Mouse (Mus musculus): ENCODE measurements around the gene Bcor.

Gene Bcor

DNA sequence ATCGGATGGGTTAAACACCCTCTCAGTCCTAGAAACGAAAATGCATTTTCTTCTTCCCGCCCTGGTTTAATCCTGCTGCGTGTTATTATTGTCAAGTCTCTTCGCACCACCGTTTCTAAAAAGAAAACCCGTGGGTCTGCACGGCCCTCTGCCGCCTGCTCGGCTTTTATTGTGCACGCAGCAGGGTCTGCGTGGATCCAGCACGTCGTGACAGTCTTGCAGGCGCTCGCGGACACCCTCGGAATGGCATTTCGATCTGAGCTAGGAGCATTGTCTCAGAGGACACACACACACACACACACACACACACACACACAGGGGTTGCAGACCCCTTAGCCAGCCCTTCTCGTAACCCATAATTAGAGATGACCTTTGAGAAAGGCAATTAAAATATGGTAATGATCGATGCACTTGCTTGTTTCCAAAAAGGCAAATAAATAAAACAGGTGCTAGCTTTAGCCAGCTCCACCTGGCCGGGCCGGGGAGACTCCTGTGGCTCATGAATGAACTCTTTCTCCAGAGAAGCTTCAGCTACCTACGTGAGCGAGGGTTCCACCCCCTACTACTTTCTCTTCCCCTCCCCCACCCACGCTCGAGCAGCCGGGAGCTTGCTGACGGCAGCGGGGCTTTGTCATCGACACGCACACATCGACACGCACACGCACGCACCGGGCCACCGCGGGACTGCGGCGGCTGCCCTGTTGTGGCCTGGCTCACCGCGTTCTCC is 8.7 kb downstream of the Bcor start:
- DNase-seq (ENCODE audit: inconsistent ontology term) = no peak

DNA sequence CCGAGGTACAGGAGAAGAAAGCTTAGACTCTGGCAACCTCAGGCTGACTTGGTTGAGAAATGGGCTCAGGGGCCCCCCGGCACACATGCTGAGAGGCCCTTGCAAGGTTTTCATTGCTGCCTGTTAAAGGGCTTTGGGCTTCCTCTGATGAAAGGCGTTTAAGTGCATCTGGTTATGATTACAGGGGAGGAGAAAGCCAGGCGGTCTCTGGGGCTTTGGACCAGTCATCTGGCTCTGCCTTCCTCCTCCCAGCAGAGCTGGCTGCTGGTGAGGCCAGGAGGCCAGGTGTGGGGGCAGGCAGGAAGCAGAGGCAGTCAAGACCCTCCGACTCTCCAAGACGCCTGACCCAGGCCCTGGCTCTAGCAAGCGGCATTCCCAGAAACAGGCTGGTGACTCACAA is 9.7 kb downstream of the Bcor start:
- DNase-seq (ENCODE audit: inconsistent ontology term) = no peak

DNA sequence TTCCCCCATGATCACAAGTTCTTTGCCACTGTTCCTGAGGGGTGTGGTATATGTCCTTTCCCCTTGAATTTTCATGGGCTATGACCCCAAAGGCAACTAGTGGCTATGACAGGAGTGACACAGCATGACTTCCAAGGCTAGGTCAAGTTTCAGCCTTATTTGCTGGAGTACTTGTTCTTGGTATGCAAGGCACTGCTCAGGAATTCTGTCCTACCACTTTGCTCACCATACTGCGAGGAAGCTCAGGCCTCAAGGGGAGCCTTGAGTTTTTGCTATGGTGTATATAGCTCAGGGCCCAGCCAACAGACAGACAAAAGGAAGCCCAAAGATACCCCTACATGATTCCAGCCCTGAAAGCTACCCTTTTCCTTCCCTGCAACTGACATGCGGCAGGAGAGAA is 13.9 kb downstream of the Bcor start:
- DNase-seq (ENCODE audit: inconsistent ontology term) = no peak

DNA sequence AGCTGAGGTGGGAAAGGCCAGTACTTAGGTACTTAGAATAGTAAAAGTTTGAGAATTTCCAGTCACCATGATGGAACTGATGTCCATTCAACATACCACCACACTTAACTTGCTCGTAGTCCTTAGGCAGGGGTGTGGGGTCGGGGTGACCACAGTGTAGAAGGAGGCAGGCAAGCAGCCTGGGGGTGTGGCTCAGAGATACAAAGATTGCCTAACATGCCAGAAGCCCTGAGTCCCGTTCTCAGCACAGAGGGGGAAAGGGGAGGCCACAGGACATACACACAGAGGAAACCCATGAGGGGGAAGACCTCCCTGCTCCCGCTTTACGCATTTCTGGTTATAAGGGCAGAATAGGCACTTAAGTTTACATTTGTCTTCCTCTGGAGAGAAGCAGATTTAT is 17.3 kb downstream of the Bcor start:
- no peak for DNase-seq (ENCODE audit: inconsistent ontology term)

DNA sequence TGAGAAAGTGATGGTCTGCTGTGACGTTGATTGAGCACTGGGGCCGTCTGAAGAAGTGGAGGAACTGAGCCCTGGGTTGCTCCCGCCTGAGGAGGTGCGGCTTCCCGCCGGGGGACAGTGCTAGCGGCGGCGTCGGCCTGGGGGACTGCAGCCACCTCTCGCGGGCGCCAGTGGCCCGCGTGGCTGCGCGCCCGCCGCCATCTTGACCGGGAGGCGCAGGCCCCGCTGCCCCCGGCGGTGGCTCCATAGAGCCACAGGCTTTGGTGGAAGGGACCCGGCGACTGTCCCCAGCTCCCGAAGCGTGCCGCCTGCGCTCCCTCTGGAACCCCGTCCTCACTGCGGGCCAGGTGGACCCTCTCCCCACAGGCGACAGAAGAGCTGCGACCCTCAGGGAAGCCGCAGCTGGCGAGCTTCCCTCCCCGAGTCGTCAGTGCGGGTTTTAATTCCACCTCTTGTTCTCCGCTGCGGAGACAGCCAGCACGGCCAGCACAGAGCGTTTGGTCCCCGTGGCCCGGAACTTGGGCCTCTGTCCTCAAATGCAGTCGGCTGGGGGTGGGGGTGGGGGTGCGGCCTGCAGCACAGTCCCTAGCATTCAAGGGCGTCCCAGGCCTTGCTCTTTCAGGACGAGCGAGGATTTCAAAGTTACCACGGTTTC is 19.9 kb downstream of the Bcor start:
- no peak for DNase-seq (ENCODE audit: inconsistent ontology term)

DNA sequence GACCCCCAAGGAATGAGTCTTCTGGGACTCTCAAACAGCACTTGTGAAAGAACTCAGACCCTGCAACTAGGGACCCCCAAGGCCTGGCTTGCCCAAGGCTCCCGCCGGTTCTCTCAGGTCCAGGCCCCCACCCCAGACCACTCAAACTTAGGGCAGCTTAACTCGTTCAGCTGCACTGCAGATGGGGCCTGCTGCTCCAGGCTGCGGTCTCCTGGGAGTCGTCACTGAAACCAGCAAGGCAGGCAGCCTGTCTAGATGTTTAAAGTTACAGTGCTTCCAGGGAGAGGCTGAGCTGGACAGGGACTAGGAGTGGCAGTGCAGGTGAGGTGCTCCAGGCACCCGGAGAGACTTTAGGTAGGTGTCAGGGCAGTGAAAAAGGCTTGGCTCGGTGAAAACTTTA is 21.9 kb downstream of the Bcor start:
- no peak for DNase-seq (ENCODE audit: inconsistent ontology term)

DNA sequence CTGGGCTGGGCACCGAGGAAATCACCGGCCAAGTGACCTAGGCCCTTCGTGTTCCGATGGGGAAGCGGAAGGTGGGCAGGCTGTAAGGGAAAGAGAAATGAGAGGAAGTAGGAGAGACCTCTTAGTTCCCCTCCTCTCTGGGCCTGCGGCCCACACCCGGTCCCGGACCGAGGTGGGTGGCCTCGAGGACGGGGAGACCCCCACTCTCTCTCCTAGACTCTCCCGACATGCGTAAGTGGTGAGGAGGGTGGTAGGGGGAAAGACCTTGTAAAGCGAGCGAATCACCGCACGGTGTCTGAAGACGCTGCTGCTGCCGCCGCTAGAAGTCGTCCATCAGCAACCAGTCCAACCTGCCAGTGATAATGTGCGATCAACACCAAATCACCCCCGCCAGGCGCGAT is 23.0 kb downstream of the Bcor start:
- DNase-seq (ENCODE audit: inconsistent ontology term) = no peak

DNA sequence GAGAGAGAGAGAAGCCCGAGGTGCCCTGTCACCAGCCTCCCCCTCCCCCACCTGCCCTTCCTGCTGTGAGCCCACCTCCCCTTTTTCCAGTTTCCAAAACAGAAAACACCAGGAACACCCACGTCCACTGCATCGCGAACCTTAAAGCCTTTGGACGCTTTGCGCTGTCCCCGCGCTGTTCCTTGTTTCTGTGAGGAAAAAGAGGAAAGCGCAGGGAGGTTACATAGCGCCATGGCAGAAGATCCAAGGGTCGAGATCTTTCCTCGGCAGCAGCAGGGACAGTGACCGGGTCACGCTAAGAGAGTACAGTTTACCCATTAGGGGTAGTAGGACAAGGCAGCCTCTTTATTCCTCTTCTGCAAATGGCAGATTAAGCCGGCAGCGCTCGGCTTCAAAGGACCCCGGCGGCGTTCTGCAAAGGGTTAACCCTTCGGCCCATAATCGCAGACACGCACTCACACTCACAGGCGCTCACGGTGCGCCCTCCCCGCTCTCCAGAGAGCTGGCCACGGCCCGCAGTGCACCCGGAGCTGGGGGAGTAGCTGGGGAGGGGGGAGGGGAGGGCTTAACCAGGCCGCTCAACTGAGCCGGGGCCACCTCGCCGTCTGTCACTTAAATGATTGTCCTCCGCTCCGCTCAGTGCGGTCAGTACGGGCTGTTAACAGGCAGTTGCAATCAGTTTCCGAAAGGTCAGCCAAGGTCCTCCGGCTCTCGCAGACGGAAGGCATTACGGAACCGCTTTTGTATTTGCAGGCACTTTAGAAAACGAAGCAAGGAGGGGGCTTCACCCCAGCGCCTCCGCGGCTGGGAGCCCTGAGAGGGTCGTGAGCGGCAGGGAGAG is 23.7 kb downstream of the Bcor start:
- DNase-seq (ENCODE audit: inconsistent ontology term) = no peak

DNA sequence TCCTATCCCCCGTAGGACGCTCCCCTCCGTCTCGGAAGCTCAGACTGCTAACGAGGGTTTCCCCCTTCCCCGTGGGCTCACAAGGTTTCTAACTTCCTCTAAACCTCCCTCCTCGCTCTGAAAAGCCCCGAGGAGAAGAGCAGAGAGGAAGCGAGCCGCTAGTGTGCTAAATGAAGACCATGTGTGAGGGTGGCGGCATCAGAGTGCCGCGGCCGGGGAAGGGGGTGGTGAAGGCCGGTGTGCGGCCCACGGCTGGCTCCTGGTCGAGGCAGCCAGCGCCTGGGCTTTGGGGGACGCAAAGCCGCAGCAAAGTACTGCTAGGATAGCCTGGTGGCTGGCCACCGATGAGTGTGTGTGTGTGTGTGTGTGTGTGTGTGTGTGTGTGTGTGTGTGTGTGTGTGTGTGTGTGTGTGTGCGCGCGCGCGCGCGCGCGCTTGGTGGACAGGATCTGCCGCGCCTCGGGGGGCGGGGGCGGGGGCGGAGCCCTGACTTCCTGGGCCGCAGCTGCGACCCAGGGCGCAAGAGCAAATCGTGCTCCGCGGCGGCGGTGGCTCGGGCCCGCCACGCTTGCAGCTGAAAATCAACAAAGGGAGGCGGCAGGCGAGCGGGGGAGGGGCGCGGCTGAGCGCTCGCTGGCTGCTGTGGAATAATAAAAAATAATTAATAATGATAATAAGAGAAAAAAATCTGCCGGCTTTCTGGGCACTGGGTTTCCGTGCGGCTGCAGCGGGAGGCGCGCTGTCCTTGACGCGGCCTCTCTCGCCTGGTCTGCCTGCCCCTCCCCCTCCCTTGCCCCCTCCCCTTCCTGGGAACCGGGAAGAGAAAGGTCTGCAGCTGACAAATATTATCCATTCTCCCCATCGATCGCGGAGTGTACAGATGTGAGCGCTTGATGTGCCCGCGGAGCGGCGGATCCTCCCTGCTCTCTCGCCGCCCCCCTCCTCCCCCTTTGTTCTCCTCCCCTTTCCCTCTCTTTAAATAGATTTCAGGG is 24.7 kb downstream of the Bcor start:
- DNase-seq (ENCODE audit: inconsistent ontology term) = peak; percentile 78

DNA sequence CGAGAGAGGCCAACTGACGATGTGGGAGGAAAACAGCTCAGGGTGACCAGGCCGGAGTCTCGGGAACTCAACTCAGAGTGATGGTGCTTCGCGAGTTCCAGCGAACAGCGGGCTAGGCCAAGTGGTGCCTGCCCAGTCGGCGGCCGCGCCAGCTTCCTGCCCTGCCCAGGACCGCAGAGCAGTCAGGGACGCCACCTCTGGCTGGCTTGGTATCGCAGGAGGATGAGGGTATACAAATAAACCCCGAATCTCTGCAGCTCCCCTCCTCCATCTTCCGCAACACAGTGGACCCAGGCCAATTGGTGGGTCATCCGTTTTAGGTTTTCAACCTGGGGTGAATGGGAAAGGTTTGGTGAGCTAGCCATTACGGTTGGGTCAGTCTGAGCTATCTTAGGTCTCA is 25.6 kb downstream of the Bcor start:
- DNase-seq (ENCODE audit: inconsistent ontology term) = peak; percentile 63

DNA sequence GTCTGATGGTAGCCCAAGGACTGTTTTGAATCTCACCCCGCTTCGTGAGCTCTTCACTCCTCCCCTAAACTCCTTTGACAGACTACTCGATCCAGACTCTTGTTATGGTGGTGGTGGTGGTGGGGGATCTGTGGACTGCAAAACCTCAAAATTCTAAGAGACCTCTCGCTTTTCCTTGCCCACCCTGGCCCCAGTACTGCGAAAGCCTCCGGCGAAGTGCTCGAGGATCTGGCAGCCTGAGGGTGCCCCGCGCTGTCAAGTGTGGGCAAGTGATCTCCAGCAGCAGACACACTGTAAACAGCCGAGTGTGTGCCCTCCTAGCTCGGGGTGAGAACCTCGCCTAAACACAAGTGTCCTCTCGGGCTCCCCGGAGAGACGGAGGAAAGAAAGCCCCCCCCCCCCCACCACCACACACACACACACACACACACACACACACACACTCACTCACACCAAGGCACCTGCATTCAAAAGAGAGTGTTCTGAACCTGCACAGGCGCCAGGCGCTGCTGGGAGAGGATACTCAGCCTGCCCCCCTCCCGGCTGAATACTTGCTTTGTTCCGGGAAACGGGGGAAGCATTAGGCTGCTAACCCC is 26.2 kb downstream of the Bcor start:
- DNase-seq (ENCODE audit: inconsistent ontology term) = no peak

DNA sequence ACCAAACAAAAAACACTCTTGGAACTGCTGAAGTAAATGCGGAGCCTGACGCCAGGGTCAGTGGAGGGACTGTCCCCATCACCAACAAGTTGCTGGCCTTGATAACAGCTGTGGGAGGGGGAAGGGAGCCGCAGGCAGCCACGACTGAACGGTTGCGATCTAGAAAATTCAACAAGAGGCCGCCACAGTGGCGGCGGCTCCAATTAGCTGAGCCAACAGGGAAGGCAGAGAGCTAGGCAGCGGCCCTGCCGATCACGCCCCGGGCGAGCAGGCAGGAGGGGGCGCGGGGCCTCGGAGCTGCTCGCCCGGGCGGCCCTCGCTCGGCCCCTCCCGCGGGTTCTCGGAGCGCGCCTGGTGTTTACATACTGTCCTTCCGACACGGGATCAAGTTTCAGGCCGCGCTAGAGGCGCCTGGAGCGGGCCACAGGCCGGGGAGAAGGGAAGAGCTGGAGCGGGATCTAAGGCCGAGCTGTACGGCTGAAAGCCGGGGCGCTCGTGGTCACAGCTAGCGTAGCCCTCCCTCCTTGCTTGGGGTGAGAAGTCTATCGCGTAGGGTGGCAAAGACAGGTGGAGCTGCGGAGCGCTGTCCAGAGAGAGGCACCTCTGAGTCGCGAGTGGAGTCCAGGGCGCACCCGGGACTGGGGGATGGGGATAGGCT is 26.8 kb downstream of the Bcor start:
- DNase-seq (ENCODE audit: inconsistent ontology term) = peak; percentile 70

DNA sequence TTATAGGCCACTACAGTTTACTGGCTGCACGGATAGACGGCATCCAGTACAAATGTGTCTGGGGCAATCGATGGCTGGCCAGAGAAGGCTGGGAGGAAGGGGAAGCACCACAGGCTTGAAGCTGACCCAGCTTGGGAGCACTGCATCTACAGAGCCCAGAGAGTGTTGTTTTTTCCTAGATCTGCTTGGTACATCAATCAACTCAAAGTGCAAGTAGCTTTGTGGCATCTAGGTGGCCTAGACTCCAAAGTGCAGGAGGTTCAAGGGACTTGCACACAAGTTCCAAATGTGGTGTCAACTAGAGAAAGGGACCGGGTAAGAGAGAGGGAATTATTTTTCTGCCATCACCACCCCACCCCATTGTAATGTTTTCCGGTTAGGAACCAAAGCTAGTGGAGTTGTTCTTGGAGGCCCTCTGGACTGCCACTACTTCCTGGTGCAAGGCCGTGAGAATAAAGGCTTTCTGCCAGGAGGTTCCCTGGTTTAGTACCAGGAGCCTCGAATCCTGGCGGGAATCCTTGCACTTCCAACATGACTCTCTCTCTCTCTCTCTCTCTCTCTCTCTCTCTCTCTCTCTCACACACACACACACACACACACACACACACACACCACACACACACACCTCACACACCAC is 27.5 kb downstream of the Bcor start:
- no peak for DNase-seq (ENCODE audit: inconsistent ontology term)

DNA sequence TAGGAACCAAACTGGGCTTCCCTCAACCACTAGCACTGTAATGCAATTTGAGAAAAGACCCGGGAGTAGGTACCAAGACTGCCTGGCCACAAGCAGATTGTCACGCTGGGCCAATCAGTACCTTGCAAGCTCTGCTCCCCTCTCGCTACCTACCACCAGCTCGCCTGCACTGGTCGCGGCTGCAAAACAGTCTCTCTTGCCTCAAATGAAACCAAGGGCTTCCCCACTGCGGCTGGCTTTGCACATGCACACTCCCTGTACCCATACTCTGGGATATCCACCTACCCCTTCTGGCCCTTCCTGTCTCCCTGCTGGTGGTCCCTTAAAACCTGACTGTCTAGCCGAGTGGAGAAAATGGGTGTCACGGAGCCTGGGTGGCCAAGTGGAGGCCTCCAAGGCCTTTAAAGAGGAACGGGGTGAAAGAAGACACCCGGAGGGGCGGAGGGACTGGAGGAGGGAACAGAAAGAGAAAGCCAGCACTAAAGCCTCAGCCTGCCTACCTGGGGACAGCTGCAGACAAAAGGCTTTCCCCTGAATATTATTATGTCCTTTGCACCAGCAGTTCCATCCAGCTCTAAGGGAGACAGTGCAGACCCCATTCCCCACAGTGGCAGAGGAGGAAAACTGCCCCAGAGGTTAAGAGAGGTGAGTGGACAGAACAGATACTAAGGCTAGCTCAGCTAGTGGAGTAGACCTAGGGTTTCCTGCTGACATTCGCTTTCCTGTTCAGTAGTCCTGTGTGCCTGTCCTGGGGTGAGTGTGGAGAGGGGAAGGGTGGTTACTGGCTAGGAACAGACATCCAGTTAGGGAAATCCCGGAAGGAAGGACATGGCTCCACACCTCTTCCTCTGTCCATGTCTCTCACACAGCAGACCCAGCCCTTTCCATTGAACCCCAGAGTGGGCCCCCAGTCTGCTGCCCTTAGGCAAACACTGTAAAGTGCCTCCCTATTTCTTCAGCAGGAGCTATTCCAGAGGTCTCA is 30.0 kb downstream of the Bcor start:
- DNase-seq (ENCODE audit: inconsistent ontology term) = no peak

DNA sequence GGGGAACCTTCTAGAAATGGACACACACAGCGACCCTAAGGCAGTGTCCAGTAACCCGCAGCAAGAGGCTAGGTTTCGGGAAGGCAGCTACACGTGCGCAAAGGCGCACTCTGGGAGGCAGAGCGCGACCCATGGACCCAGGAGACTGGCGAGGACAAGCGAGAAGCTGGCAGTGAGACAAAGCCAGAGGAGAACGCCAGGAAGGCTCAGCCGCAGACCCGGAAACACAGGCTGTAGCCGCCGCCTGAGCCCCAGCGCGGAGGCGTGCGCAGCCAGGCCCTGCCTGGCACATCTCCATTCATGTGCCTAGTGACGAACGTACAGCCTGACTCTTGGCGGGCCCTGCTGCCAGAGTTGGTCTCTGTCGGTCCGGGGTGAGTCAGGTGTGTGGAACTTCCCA is 30.9 kb downstream of the Bcor start:
- DNase-seq (ENCODE audit: inconsistent ontology term) = peak; percentile 80

DNA sequence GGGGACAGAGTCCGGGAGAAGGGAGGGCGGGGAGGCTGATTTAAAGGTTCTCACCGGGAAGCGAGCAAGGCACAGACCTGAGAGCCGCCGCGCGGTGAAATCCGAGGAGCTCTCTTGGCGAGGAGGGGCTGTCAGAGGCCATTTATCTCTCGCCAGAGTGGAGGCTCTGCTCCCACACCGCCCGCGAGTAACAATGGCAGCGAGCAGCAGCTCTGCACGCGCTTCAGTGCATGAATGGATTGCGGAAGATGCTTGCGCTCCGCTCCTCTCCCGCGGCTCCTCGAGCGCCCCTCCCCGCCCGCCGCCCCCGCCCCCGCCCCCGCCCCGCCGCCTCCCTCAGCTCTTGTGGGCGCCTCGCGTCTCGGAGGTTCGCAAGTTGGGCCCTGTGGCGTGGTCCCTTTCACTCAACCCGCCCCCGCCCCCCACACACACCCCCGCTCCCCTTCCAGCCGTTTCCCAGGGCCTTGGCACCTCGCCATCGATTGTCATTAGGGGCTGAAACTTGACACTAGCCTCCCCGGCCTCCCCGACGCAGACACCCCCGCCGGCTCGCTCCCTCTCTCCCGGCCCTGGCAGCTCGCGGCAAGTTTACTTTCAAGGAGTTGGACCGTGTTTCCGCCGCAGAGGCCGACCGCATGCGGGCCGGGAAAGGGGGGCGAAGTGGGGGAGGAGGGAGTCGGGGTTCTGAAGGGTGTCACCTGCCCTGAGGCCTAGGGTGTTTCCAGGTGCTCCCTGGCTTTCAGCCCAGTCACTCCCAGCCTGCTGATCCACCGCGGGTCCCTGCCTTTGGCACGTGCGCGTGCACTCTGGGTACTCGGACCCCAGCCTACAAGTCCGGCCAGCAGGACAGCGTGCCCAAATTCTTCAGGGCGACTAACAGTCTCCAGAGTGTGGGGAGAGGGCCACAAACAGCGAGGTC is 31.7 kb downstream of the Bcor start:
- peak; percentile 81 for DNase-seq (ENCODE audit: inconsistent ontology term)

DNA sequence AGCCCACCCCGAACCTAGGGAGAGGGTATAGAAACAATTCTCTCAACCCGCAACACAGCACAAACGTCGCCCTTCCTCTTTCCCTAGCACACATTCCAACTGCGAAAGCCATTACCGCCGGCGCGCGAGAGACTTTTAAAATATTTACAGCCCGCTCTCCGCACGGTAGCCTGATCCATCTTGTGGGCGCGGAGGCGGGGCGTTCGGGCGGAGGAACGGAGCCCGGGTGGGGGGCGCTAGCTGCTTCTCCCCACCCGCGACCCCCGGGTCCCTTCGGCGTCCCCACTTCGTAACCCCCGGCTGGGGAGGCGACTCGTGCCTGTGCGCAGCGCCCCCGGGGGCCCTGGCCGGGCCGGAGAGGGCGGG is 32.4 kb downstream of the Bcor start:
- DNase-seq (ENCODE audit: inconsistent ontology term) = peak; percentile 40

DNA sequence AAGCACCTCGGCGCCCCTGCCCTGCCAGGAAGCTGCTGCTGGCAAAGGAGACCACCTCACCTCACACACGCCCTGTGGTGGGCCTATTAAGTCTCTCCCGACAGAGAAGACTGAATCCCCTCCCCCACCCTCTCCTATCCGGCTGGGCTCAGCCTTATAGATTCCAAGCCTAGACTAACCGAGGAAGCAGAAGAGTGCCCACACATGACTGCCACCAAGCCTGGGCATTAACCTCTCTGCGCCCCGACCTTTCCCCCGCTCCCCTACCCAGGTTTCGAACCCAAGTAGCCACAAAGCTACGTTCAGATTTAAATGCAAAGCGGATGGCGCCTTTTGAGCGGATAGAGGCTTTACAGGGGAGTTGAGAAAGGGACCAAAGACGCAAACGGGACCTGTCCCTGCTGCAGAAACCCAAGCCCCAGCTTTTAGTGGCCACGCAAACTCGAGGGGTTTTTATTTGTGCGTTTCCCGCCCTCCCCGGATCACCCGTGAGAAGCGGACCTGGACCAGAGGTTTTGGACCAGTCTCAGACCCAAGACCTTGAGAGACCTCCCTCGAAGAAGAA is 33.0 kb downstream of the Bcor start:
- no peak for DNase-seq (ENCODE audit: inconsistent ontology term)

Measured in Muller cell, postnatal 12 days (primary cell).